Mouse (Mus musculus): Measurements from ENCODE around the gene Mpi.

Mpi gene

DNA sequence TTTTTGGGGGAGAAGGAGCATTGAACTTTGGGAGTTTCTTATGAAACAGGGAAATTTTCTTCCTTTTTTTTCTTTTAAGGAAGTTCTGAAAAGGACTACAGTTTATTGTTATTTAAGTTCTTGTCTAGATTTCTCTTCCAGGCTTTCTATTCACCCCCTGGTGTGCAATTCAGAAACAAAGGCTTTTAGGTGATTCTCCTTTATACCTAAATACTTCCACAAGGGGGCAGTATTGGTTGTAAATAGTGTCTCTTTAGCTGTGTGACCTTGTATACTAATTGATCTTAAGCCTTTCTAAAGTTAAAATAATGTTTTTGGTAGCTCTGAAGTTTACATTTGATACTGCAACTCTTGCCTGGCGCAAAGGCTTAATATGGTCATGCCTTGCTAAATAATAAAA is 28.8 kb downstream of the Mpi start:
- in situ Hi-C loops (cut with MboI, MseI): no loop called here

GRCm38 (mm10) chr9:57522861-57523246 is 29.7 kb downstream of the Mpi start:
- in situ Hi-C loops (cut with MboI, MseI): no loop called here

DNA sequence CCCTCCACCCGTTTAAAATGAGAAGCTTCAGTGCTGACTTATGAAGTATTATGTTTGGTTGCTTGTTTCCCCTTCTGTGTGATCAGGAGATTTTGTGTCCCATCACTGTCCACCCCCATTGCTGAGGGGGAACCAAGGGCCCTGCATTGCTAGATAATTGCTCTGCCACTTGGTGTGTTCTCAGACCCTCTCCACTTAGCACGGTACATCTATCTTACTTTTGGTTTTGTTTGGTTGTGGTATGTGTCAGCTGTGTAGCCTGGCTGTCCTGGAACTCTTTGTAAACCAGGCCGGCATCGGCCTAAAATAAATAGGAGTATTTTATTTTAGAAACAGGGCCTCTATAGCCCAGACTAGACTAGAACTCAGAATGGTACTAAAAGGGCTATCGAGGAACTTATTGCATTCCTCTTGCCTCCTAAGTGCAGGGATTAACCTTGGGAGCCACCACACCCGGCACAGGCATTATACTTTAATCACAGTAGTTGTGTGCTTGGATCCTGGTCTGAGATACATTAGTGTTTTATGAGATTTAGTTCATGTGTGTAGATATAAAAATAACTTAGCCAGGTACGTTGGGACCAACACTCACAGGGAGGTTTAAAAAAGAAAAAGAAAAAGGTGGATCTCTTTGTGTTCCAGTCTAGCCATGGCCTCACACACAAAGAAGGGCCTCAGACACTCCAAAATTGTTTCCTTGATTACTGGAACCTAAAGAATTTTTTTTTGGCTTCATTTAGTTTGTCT is 30.3 kb downstream of the Mpi start:
- in situ Hi-C loops (cut with MboI, MseI): no loop called here

DNA sequence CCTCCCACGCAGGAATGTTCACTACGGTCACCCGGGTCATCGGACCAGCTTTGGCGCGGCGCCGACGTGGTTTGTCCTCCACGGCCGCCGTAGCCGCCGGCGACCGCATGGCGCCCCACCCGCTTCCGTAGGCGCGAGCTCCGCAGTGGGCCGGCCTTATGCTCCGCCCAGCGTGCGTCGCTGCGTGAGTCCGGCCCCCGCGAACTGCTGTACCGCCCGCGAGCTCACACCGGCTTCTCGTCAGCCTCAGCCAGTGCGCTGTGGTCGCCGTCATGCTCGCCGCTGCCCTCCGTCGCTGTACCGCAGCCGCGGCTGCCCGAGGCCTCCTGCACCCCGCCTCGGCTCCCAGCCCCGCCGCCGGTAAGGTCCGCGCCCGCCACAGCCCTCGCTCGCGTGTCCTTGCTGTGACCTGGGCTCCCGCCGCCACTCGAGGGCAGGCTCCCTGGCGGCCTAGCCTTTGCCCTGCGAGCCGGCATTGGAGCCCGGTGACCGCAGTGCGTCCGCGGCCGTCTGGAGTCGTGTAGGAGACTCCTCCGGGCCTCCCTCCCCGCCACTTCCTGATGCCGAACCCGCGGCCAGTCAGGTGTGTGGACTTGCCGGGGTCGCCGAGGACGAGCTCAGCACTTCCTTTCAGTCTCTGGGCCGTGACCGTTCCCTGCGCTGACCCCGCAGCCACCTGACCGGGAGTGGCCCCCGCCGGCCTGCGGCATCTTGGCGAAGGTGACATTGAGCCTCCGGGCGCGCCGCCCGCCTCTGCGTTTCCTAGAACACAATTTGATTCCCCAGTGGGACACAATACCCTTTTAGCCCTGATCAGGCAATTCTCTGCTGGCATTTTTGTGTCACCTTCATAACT is 31.3 kb downstream of the Mpi start, which contains the start of gene Cox5a:
Cox5a (plus strand) TSS at position 219 of the 856 bp plus-strand sequence.
- in situ Hi-C loops (cut with MboI, MseI): no loop called here

DNA sequence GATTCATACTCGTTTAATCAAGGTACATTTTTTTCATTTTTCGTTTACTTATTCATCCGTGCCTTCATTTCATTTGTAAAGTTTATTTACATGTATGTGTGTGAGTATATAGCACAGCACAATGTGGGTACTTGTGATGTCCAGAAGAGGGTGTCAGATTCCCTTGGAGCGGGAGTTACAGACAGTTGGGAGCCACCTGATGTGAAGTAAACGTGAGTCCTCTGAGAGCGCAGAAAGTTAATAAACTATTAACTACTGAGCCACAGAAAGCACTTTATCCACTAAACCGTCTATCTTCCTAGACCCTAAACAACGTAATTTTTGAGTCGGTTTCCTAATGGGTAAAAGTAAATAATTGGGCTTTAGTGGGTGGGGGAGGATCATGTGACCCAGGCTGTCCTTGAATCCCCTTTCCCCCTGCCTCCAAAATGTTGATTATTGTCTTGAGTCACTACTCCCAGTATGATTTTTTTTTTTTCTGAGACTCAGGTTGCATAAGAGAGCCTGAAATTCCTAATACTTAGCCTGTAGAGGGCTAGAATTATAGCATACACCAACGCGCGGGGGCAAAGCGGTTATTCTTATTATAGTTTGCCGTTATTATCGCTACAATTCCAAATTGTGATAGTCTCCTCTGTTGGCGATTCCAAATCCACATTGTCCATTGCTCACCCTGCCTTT is 32.0 kb downstream of the Mpi start:
- in situ Hi-C loops (cut with MboI, MseI): no loop called here

DNA sequence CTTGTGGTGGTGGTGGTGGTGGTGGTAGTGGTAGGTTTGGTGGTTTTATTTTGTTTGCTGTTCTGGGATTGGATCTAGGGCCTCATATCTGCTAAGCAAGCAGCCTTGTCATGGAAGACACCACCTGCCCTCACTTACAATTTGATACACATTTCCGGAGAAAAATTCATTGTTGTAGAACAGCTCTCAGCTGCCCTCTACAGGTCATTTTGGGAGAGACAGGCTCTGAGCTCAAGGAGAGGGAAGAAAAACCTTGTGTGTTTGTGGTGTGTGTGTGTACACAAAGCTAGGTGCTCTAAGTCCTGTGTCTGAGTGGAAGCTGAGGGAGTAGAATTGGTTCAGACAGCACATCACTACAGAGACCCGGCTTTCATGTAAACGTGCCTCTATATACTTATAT is 35.5 kb downstream of the Mpi start:
- in situ Hi-C loops (cut with MboI, MseI): no loop called here

DNA sequence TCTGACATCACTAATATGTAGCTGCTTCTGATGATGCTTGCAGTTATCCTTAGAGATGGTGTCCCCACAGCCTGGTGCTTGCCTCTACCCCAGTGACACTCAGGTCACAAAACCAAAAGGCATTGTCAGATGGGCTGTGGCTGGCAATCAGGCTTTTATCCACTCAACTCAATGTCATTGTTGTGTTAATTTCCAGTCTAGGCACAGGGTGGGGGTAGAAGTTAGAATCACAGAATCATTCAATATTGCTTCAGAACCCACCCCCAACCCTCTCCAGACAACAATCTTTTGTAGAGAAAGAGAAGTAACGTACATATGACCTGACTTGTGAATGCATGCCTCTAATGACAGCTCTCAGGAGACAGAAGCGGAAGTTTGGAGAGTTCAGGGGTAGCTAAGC is 42.0 kb downstream of the Mpi start:
- in situ Hi-C loops (cut with MboI, MseI): no loop called here

GRCm38 (mm10) chr9:57505700-57506099 is 46.9 kb downstream of the Mpi start:
- in situ Hi-C loops (cut with MboI, MseI): no loop called here

- in situ Hi-C loops (cut with MboI, MseI): no loop called here
Observed at GRCm38 (mm10) chr9:57504891-57505290, 47.7 kb downstream of the Mpi start.

DNA sequence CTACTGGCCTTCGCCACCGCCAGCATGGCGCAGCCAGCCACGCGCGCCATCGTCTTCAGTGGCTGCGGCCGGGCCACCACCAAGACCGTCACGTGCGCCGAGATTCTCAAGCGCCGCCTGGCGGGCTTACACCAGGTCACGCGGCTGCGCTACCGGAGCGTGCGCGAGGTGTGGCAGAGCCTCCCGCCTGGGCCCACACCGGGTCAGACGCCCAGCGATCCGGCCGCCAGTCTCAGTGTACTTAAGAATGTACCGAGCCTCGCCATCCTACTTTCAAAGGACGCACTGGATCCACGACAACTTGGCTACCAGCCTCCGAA is 48.2 kb downstream of the Mpi start:
- in situ Hi-C loops (cut with MboI, MseI): no loop called here

DNA sequence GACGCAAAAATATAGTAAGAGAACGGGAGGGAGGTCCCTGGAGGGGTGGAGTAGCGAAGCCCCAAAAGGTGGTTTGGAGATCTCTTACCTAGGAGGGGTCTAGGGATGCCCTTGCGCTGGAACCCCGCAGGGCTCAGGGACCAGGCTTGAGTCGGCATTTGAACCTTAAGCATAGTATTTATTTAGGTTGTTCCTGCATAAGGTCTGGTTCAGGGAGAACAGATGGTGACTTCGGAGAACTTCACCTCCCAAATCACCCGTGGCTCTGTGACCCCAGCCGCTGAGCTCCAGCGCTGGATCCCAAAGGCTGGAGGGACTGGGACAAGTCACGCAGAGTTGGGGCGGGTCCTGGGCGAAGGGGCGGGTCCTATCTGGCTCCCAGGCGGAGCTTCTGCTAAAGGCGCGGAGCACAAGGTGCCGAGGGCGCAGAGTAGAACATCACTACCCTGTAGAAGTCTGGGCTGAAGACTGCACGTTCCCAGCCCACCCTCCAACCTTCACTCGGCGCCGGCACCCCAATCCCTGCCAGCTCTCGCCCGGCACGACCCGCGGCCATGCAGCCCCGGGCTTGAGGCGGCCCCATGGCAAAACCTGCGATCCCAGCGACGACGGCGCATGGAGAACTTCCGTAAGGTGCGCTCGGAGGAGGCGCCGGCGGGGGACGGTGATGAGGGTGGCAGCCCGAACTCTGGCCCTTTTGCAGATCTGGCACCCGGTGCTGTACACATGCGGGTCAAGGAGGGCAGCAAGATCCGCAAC is 48.8 kb downstream of the Mpi start, which contains the start of gene Rpp25:
Rpp25 (plus strand) TSS at position 405 of the 759 bp plus-strand sequence.
- in situ Hi-C loops (cut with MboI, MseI): no loop called here

DNA sequence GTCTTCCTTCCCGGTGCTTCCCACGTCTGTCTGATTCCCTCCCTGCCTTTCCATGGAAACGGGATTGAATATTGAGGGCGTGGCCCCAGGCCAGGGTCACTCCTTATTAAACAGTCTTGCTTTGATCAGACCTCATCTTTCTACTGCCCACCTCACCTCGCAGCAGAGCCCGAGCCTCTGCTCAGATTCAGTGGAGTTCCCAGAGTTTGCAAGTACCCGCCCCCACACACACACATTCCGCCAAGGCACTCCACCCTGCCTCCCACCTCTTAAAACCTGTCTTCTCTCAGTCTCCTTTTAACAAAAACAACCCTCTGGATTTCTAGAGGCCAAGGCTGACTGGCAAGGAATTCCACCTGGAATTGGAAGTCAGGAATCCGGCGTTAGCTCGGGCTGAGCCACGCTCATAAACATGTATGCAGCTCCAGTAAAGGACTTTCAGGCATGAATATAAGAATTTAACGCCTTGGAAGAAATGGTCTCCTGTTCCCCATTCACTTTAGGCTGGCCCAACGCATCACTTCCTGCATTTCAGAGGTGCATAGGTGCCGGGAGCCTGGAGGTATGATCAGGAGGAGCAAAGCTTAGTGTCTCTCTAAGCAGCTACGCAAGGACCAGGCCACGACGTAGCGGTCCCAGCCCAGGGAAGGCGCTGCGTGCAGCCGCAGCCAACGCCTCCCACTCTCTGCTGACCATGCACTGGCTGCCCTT is 49.5 kb downstream of the Mpi start:
- in situ Hi-C loops (cut with MboI, MseI): no loop called here

GRCm38 (mm10) chr9:57501861-57502260 is 50.7 kb downstream of the Mpi start:
- in situ Hi-C loops (cut with MboI, MseI): no loop called here

- in situ Hi-C loops (cut with MboI, MseI): no loop called here
Observed at GRCm38 (mm10) chr9:57501452-57501851, 51.1 kb downstream of the Mpi start.

- in situ Hi-C loops (cut with MboI, MseI): no loop called here
Observed at GRCm38 (mm10) chr9:57498536-57498935, 54.0 kb downstream of the Mpi start.

DNA sequence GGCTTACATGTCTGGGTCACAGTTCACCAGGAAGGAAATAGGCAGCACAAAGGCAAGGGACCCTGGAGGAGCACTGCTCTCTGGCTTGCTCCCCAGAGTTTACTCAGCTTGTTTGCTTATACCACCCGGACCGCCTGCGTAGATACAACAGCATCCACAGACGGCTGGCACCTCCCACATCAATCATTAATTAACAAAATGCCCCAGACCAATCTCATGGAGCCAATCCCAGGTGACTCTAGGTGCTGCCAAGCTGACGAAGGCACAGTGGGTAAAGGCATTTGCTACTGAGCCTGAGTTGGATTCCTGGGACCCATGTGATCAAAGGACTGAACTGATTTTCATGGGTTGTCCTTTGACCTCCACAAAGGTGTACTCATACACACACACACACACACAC is 55.3 kb downstream of the Mpi start:
- in situ Hi-C loops (cut with MboI, MseI): no loop called here

DNA sequence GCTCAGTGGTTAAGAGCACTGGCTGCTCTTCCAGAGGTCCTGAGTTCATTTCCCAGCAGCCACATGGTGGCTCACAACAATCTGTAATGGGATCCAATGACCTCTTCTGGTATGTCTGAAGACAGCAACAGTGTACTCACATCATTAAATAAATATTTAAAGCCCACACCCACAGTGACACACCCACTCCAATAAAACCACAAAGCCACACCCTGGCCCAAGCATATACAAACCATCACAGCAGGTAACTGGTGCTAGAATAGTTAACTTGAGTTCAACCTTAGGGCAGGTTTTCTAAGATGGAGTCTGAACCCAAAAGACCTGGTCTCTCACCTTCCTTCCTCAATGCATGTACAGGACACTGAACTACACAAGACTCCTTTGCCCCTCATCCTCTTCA is 57.6 kb downstream of the Mpi start:
- in situ Hi-C loops (cut with MboI, MseI): no loop called here

All from T-helper 2 cell (primary cell).